Mouse (Mus musculus) frontal cortex, postnatal 25 days (tissue): Measurements from ENCODE around the gene Armh4.

Source experiments
- DNase-seq, 2 experiments: peaks; one replicate each; pipeline ENCODE4 v3.0.0; 2022; ENCODE audit warnings: low spot score in 2 of 2

Armh4 gene

DNA sequence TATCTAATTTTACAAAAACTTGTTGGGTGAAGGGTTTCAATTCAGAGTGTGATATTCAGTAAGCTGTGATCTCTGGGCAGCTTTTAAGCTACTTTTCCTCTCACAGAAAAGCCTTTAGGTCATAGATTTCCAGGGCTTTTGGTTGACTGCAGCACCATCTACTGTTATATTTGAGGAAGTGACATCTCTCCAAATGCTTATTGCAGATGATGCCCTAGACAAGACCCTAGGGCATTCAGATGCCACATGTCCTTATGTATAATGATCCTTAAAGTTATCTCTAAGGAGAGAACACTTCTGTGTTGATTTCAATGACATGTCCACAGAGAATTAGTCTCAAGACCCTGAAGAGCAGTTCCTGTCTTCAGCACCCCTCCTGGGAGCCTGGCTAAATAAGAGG, 49.2 kb downstream of the Armh4 start:
- no peak for DNase-seq

GRCm38 (mm10) chr14:49723361-49724054, 59.7 kb downstream of the Armh4 start:
- no peak for DNase-seq

- no peak for DNase-seq
These were observed 60.4 kb downstream of the Armh4 start for GRCm38 (mm10) chr14:49722782-49723181.

GRCm38 (mm10) chr14:49721281-49721680, 61.9 kb downstream of the Armh4 start:
- no peak for DNase-seq

- no peak for DNase-seq
These were observed 63.5 kb downstream of the Armh4 start for GRCm38 (mm10) chr14:49719678-49720077.

- no peak for DNase-seq
These were observed 72.2 kb downstream of the Armh4 start for GRCm38 (mm10) chr14:49711016-49711415.

GRCm38 (mm10) chr14:49703432-49704200, 79.6 kb downstream of the Armh4 start:
- no peak for DNase-seq

DNA sequence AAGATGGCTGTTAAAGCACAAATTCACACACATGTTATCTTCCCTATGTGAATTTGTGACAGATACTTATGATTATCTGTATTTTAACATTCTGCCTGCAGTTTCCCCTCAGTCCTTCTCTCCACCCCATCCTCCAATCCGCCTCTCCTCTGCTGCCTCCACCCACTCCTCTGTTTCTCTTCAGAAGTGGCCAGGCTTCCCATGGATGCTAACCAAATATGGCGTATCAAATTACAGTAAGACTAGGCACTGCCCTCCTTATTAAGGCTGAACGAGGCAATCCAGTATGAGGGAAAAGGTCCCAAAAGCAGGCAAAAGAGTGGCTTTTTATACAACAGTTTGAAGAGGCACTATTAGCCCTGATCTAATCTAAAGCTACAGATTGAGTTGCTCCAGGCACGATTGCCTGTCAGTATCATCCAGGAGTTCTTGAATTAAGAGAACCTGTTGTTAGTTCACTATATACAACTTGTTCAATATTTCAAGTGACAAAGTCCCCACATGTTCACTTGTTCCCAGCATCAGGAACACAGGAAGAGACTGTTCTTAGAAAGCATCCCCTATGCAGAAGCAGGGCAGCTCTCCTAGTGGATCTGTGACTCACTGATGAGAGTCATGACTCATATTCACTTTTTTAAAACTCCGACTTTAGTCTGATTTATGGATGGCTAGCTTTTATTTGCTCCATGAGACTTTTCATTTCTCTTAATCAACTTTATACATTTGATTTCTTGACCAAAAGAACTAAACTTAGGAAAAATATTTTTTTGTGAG, 103.5 kb downstream of the Armh4 start:
- no peak for DNase-seq

DNA sequence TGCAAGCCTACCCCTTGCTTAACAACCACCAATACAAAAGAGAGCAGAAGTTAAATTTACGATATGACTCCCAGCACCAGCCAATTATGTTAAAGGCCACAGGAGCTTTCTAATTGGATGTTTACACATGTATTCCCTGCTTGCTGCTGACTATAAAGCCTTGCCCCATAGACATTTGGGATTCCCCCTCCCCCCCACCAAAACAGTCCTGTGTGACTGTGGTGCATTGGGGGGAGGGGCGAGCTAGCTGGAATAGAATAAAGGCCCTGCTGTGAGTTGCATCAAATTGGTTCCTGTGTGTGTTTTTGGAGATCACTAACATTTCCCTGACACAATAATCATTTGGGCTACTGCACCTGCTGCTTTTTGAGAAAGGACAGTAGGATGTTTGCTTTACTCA, 106.6 kb downstream of the Armh4 start:
- DNase-seq = no peak

GRCm38 (mm10) chr14:49660444-49660843, 122.7 kb downstream of the Armh4 start:
- DNase-seq = no peak

DNA sequence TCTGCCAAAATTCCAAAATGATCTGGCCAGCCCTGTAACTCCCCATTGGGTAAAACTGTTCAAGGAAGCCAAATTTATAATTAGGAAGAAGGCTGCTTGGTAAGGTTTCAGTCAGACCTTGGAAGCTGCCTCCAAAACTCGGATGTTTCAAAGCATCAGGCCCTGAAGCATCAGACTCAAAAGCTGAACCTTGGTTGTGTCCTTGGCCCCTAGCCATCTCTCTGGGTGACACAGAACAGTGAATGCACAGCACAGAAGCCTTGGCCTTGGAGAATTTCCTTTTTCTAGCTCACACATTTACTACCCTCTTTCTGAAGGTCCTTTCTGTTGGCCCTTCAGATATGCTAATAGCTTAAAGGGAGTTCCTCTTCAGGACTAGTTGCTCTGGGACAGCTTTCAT, 134.0 kb downstream of the Armh4 start:
- DNase-seq = no peak

GRCm38 (mm10) chr14:49637422-49637821, 145.8 kb downstream of the Armh4 start:
- DNase-seq = no peak

GRCm38 (mm10) chr14:49626055-49626454, 157.1 kb downstream of the Armh4 start:
- DNase-seq = no peak
